Mouse (Mus musculus): ENCODE results near the gene E330014E10Rik. TPM values are rescaled to one million over a fixed set of nuclear protein-coding genes. Genes with fewer than 3 reads are reported as not detected.
"Not testable (repeated sequence)": the region's sequence is repeated elsewhere in the genome, so short reads cannot be mapped to it uniquely, and the experiment has no call there.

Gene E330014E10Rik
- not detected in 2 replicates for polyA plus RNA-seq (2012; rRNA removed)

DNA sequence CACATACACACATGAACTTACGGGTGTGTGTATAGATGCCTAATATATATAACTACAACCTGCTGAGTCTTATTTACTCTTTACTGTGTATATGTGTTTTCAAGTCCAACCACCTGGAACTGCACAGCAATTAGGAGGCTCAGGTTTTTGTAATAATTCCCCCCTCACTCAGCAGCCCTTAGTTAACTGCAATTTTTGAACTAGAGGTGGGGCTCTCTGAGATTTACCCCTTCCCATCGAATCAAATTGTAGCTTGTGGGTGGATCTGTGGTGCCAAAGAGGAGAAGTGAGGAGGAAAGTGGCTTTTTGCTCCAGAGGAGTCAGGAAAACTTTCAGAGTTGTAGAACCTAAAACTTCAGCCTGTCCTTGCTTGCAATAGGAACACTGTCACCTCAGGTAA, at the start of gene E330014E10Rik:
E330014E10Rik (plus strand) TSS at position 301 of the 400 bp plus-strand sequence.
- H3K27me3 ChIP-seq (ENCODE audit: control insufficient read depth, insufficient read depth, low read length); DNase-seq: not testable (repeated sequence)
- WGBS, result no CpG with 5 or more reads among the region's 2 CpGs

DNA sequence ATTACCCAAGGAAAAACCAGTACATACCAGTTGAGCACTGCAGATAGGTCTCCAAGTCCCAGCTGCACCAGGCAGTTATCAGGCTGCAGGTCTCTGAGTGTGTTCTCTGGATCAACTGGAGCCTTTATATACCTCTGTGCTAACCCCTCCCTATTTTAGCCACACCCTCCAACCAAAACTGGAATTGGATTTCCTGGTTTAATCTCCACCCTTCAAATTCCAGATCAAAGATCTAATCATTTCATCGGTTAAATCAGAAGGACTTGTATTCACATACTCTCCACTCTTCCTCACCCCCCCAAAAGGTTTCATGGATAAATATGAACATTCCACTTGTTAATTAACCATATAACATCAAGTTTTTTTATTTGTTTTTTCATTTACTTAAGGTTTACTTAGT, 39.7 kb upstream of the E330014E10Rik start, which contains the start of gene Gm7978:
Gm7978 (minus strand) TSS at position 101 of the 400 bp plus-strand sequence.
- WGBS, result no CpG with 5 or more reads among the region's 1 CpGs
- not testable (repeated sequence) for DNase-seq; H3K4me3 ChIP-seq (replicated peaks; ENCODE audit: insufficient read depth, low read depth, low read length); H3K27me3 ChIP-seq (ENCODE audit: control insufficient read depth, insufficient read depth, low read length); H3K27ac ChIP-seq (ENCODE audit: insufficient read depth, low read length); H3K4me1 ChIP-seq (ENCODE audit: control insufficient read depth, insufficient read depth, low read length)

More for the DNA sequence above, at the start of gene E330014E10Rik:
- H3K27ac ChIP-seq (ENCODE audit: insufficient read depth, low read length); H3K4me3 ChIP-seq (replicated peaks; ENCODE audit: insufficient read depth, low read depth, low read length); H3K4me1 ChIP-seq (ENCODE audit: control insufficient read depth, insufficient read depth, low read length): not testable (repeated sequence)

DNA sequence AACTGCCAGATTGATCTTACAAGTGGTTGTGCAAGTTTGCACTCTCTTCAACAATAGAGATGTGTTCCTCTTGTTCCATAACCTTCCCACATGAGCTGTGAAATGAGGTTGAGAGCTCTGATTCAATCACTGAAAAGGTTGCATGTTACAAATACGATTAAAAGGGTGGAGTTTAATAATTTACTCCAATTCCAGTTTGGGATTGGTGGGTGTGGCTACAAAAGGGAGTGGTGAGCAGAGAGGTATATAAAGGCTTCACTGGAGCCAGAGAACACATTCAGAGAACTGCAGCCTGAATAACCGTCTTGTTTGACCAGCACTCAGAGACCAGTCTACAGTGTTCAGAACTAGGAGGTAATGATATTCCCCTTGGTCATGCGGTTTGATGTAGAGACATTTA, 34.1 kb upstream of the E330014E10Rik start, which contains the start of gene Gm7982:
Gm7982 (plus strand) TSS at position 301 of the 400 bp plus-strand sequence.
- DNase-seq, result not testable (repeated sequence)

DNA sequence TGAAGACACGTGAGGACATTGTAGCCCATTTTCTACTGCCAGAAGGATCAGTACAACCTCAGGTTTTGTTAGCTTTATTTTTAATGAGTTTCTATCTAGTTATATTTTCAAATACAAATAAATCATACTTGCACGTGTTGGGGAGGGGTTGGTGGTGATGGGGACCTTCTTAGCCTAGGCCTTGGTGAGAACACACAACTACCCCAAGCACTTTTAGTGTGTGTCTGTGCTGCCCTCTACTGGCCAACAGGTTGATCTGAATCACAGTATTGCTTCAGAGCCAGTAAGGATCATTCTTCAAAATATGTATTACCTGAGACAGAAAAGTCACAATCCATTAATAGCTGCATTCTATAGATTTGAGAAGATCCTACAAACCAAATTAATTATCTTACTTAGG, 35.1 kb downstream of the E330014E10Rik start:
- H3K4me3 ChIP-seq (replicated peaks; ENCODE audit: insufficient read depth, low read depth, low read length), result not testable (repeated sequence)

More for the DNA sequence above, 34.1 kb upstream of the E330014E10Rik start, which contains the start of gene Gm7982:
- H3K27ac ChIP-seq (ENCODE audit: insufficient read depth, low read length); H3K4me3 ChIP-seq (replicated peaks; ENCODE audit: insufficient read depth, low read depth, low read length); H3K27me3 ChIP-seq (ENCODE audit: control insufficient read depth, insufficient read depth, low read length); H3K4me1 ChIP-seq (ENCODE audit: control insufficient read depth, insufficient read depth, low read length): not testable (repeated sequence)
- WGBS, result no CpG with 5 or more reads among the region's 3 CpGs

DNA sequence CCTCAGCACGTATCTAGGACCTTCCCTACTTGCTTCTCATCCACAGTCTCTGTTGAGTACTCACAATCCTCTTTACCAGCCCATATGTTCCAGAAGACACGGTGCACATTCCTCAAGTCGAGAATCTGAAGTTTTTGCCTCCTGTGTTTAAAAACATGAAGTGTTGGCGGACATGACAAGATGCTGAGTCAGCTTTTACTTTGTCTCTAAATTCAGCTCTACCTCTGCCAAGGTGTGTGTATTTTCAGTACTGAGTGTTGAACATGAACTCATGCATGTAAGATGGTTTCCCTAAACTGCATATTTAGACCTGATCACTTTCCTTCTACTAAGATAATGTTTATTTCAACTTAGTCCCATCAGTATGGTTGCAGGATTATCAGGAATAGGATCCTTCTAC, 60.8 kb downstream of the E330014E10Rik start:
- Histone ChIP-seq H3K4me1 (ENCODE audit: control insufficient read depth, insufficient read depth, low read length) (no peaks in the 10 kb centered on the region), H3K4me3 (replicated peaks; ENCODE audit: insufficient read depth, low read depth, low read length) (no peak overlapping the region), H3K27ac (ENCODE audit: insufficient read depth, low read length) (no peak overlapping the region), H3K27me3 (ENCODE audit: control insufficient read depth, insufficient read depth, low read length) (no peaks in the 10 kb centered on the region)
- WGBS, result 55% methylated on average over 4 of the region's 4 CpGs
- DNase-seq, result no peak
- TF ChIP-seq CTCF (IDR thresholded peaks at IDR 0.05; ENCODE audit: borderline replicate concordance, insufficient read depth, low read depth, low read length) (no peak), POLR2A (IDR thresholded peaks at IDR 0.05; ENCODE audit: borderline replicate concordance, insufficient read depth, low read length) (no peak)

More for the DNA sequence above, 35.1 kb downstream of the E330014E10Rik start:
- not testable (repeated sequence) for DNase-seq; H3K4me1 ChIP-seq (ENCODE audit: control insufficient read depth, insufficient read depth, low read length); H3K27me3 ChIP-seq (ENCODE audit: control insufficient read depth, insufficient read depth, low read length); H3K27ac ChIP-seq (ENCODE audit: insufficient read depth, low read length)
- WGBS, result 66% methylated on average over 2 of the region's 2 CpGs

DNA sequence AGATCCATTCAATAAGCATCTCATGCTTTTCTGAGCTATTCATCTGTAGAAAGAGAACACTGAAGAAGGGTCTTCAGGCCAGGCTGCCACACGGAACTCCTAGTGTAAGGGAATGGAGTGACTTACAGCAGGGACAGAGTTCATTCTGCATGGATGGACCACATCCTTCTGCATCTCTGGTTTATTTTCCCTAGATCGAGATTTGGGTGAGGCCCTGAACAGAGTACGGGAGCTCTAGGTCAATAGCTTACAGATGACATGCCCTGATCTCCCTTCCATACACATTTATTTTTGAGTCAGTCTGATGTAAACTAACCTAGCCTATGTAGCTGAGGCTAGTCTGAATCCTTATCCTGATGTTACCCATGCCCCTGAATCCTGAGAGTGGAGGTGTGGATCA, 78.2 kb downstream of the E330014E10Rik start:
- TF ChIP-seq CTCF (IDR thresholded peaks at IDR 0.05; ENCODE audit: borderline replicate concordance, insufficient read depth, low read depth, low read length), result no peak
- TF ChIP-seq POLR2A (IDR thresholded peaks at IDR 0.05; ENCODE audit: borderline replicate concordance, insufficient read depth, low read length), result no peak
- no peaks in the 10 kb centered on the region for H3K27me3 ChIP-seq (ENCODE audit: control insufficient read depth, insufficient read depth, low read length)
- no peak overlapping the region for H3K4me3 ChIP-seq (replicated peaks; ENCODE audit: insufficient read depth, low read depth, low read length)

More for the DNA sequence above, 78.2 kb downstream of the E330014E10Rik start:
- H3K27ac ChIP-seq (ENCODE audit: insufficient read depth, low read length), result no peak overlapping the region
- 82% methylated on average over 3 of the region's 3 CpGs for WGBS
- DNase-seq, result no peak
- H3K4me1 ChIP-seq (ENCODE audit: control insufficient read depth, insufficient read depth, low read length), result no peaks in the 10 kb centered on the region

Other genes with a start within 250 kb of the E330014E10Rik start
- not detected in 2 replicates for gene Gm7971, start 181.1 kb upstream of the E330014E10Rik start, polyA plus RNA-seq (2012; rRNA removed)
- gene Gm7978, start 39.8 kb upstream of the E330014E10Rik start, polyA plus RNA-seq (2012; rRNA removed), result not detected in 2 replicates
- not detected in 2 replicates for gene Gm7982, start 34.0 kb upstream of the E330014E10Rik start, polyA plus RNA-seq (2012; rRNA removed)
- not detected in 2 replicates for gene Cxcl13, start 181.0 kb downstream of the E330014E10Rik start, polyA plus RNA-seq (2012; rRNA removed)

Measured in cerebellum, adult 2 months (tissue).